Mouse (Mus musculus) lung, embryonic 16.5 days (tissue): Measurements from ENCODE around the gene Dab2ip. TPM values are rescaled to one million over a fixed set of nuclear protein-coding genes. Genes with fewer than 3 reads are reported as not detected.
A peak's percentile ranks its signal among the peaks of the same experiment; 100 is the strongest.

Source experiments
- ATAC-seq: fragments of 200-750 bp; cut with Nextera tagmentation; 2 replicates; pipeline ENCODE4 v1.8.0; 2017; ENCODE audit warnings: low read depth, mild to moderate bottlenecking, moderate library complexity
- H3K27ac ChIP-seq: fragments of 300-500 bp; sonication (generic); 2 replicates; pipeline ENCODE4 v1.5.1; 2014; ENCODE audit warnings: mild to moderate bottlenecking, control low read depth, low read length
- H3K27me3 ChIP-seq: fragments of 300-500 bp; sonication (generic); 2 replicates; pipeline ENCODE4 v1.6.1; 2014; ENCODE audit warnings: low read depth, low read length, mixed read lengths; ENCODE audit not compliant: control insufficient read depth, insufficient read depth
- H3K36me3 ChIP-seq: fragments of 300-500 bp; sonication (generic); 2 replicates; pipeline ENCODE4 v1.6.1; 2014; ENCODE audit warnings: low read length; ENCODE audit not compliant: control insufficient read depth, insufficient read depth
- H3K4me1 ChIP-seq: fragments of 300-500 bp; sonication (generic); replicated peaks from 2 replicates; pipeline ENCODE4 v1.6.1; 2014; ENCODE audit warnings: low read length, mixed read lengths; ENCODE audit not compliant: control insufficient read depth, insufficient read depth
- H3K4me2 ChIP-seq: fragments of 300-500 bp; sonication (generic); 2 replicates; pipeline ENCODE4 v1.6.1; 2014; ENCODE audit warnings: low read depth, low read length, control low read depth
- H3K4me3 ChIP-seq: fragments of 300-500 bp; sonication (generic); 2 replicates; pipeline ENCODE4 v1.5.1; 2014; ENCODE audit warnings: mild to moderate bottlenecking, low read length, control low read depth
- H3K9ac ChIP-seq: fragments of 300-500 bp; sonication (generic); 2 replicates; pipeline ENCODE4 v1.6.1; 2014; ENCODE audit warnings: low read length, control low read depth
- H3K9me3 ChIP-seq: fragments of 300-500 bp; sonication (generic); 2 replicates; pipeline ENCODE4 v1.6.1; 2016; ENCODE audit warnings: low read length; ENCODE audit not compliant: control insufficient read depth
- WGBS: fragments of 180-500 bp; shearing (Covaris S2); extraction: QIAGEN DNeasy Blood & Tissue Kit; methylation state at CpG from one replicate; pipeline ENCODE4 v1.1.7; 2014; 5-methylcytosine and 5-hydroxymethylcytosine counted together
- polyA plus RNA-seq: library from polyadenylated mRNA; unstranded; fragments of >200 nt; fragmentation: Nextera tagmentation; extraction: Ambion mirVana; gene quantifications from 2 replicates; pipeline ENCODE4 v1.2.1, GENCODE M21; 2015

Dab2ip gene
- polyA plus RNA-seq, 1 experiment from 2014 or later = 34.2 TPM

DNA sequence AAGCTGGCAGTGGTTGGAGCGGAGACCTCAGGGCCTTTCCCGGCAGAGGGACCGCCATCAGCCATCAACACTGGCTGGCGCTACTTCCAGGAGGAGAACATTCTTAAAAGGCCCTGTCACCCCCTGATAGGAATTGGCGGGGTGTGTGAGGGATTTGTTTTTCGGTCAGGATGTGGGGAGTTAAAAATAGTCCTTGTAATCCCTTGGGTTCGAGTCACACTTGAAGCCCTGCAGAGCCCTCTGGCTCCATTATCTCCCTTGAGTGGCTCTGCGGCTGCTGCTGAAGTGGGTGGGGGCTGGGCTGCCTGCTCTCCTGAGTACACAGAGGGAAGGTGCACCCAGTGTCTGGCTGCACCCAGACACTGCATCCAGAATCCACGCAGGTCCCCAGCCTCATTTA, 30.3 kb downstream of the Dab2ip start:
- WGBS = 21% methylated on average over 9 of the region's 9 CpGs
- Histone ChIP-seq H3K4me2 (peak overlapping the region; percentile 28), H3K9me3 (no peaks in the 10 kb centered on the region), H3K9ac (peak overlapping the region; percentile 39), H3K36me3 (no peaks in the 10 kb centered on the region), H3K27me3 (0 out of 2 replicates have a peak, but pooled peaks cover 2% of the 10 kb centered on the region), H3K4me1 (peaks cover 69% of the 10 kb centered on the region), H3K27ac (peak overlapping the region; percentile 33), H3K4me3 (no peak overlapping the region)
- ATAC-seq = peak; percentile 44

DNA sequence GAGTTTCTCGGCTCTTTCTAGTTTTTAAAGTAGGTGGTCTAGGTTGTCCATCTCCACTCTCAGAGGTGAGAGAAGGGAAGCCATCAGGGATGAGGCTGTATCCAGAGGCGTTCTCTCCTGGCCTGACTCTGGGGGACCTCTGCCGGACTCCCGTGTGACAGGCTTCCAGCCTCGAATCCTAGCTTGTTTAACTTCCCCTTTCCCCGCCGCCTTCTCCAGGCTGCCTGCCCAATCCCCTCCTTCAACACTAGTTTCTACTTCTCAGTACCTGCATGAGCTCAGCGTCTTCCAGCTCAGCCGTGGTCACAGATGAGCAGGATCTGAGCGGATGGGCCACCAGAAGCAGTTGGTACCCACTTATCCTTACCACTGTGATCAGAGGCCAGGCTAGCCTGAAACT, 31.3 kb downstream of the Dab2ip start:
- ATAC-seq = no peak
- Histone ChIP-seq H3K27ac (peak overlapping the region; percentile 45), H3K4me2 (no peak overlapping the region), H3K4me1 (peaks cover 68% of the 10 kb centered on the region), H3K9me3 (no peaks in the 10 kb centered on the region), H3K4me3 (no peak overlapping the region), H3K36me3 (no peaks in the 10 kb centered on the region), H3K27me3 (no peaks in the 10 kb centered on the region), H3K9ac (no peak overlapping the region)
- 49% methylated on average over 10 of the region's 10 CpGs for WGBS

DNA sequence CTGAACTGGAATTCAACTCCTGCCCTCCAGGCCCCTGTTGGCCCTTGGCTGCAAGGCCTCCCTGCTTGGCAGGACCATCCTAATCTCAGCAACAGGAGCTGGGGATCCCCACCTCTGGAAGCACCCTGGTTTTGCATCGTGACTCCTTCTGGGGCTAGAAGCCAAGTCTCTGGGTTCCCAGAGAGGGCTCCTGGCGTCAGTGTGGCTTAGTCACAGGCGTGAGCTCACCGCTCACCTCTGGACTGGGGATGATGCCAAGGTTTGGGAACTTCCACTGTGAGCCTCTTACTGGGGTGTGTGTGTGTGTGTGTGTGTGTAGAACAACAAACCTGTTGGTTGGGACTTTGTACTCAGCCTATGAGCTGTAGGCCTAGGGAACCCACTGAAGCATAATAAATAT, 31.7 kb downstream of the Dab2ip start:
- Histone ChIP-seq H3K36me3 (no peaks in the 10 kb centered on the region), H3K27me3 (no peaks in the 10 kb centered on the region), H3K27ac (peak overlapping the region; percentile 45), H3K9me3 (no peaks in the 10 kb centered on the region), H3K4me2 (no peak overlapping the region), H3K4me1 (peaks cover 72% of the 10 kb centered on the region), H3K9ac (no peak overlapping the region; the same call in 1 of the 2 replicates), H3K4me3 (no peak overlapping the region)
- 42% methylated on average over 4 of the region's 4 CpGs for WGBS
- peak; percentile 55 for ATAC-seq

DNA sequence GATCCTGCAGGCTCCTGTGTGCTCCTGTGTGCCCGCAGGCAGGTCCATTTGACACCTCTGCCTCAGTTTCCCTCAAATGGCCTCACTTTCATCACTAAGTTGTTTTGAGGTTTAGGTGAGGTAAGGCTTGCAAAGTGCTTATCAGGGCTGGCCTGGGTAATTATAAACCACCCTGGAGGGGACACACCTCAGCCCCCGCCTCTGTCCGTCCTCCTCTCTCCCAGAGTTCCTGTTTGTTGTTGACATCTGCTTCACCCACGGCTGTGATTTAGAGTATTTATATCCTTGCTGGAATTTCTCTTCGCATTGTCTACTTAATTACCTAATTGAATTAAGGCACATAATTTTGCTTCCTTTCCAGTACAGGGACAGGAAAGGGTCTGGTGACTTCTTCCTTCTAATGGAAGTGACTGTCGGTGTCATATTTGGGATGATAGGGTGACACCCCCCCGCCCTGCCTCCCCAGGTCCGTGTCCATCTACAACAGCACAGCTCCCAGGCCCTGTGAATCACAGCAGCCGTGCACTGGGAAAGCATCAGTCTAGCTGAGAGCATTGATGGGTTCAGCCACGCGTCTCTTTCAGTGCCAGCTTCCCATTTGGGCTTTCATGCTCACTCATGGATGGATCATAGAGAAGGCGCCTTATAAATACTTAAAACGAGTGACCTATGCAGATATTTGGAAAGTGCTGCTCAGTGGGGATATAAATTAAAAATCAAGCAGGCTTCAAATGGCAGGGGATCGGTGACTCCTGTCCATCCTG, 34.1 kb downstream of the Dab2ip start:
- Histone ChIP-seq H3K9ac (peak overlapping the region; percentile 34), H3K36me3 (no peaks in the 10 kb centered on the region), H3K9me3 (no peaks in the 10 kb centered on the region), H3K4me2 (no peak overlapping the region), H3K4me3 (no peak overlapping the region), H3K27me3 (no peaks in the 10 kb centered on the region), H3K4me1 (peaks cover 83% of the 10 kb centered on the region), H3K27ac (peak overlapping the region; percentile 75)
- WGBS = 53% methylated on average over 14 of the region's 14 CpGs
- no peak for ATAC-seq

DNA sequence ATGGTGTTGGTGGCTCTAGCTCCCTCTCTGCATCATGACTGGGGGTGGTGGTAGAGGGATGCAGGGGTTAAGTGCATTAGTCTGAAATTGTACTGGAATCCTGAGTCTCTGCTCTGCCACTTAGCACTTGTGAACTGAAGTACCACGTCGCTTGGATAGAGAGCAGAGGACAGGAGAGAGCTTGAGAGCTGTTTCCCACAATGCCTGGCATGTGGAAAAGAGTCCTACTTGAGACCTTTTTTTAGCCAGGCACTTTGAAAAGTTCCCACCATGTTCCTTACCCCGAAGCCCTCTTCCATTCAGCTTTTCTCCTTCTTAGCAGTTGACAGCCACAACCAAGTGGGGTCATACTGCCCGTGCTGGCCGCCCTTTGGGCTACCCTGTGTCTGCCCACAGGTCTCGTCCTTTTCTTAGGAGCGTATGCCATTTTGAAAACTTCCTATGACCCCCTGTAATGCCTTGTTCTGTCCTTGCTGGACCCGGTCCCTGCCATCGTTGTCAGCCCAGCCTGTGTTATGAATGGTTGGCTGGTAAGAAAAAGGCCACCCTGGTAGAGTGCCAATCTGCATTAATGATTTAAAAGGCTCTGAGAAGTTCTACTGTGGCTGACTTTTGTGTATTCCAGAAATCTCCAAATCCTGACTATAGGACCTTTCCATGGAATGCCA, 34.8 kb downstream of the Dab2ip start:
- WGBS = 53% methylated on average over 9 of the region's 9 CpGs

DNA sequence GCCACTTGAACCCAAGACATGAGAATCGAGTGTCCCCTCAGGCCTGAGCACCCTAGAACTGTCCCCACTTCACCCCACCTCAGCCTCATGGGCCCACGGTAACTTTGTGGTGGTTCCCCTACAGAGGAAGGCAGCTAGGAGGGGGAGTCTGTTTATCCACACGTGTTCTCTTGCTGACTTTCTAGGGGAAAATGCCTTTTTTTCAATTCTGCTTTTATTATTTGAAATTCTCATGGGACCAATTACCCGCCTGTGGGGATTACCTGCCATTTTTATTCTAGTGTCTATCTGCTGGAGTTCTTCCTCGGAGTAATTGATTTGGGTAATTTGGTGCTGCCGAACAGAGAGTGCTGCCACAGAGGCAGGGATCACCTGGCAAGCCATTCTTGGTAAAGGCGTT, 35.8 kb downstream of the Dab2ip start:
- ATAC-seq = no peak
- Histone ChIP-seq H3K9ac (no peak overlapping the region), H3K36me3 (no peaks in the 10 kb centered on the region), H3K27ac (no peak overlapping the region; the same call in 1 of the 2 replicates), H3K27me3 (no peaks in the 10 kb centered on the region), H3K4me2 (no peak overlapping the region), H3K4me1 (peaks cover 77% of the 10 kb centered on the region), H3K9me3 (no peaks in the 10 kb centered on the region), H3K4me3 (no peak overlapping the region)
- 77% methylated on average over 7 of the region's 7 CpGs for WGBS

More for the DNA sequence above, 34.8 kb downstream of the Dab2ip start:
- Histone ChIP-seq H3K27ac (peak overlapping the region; percentile 77), H3K4me2 (no peak overlapping the region), H3K9ac (no peak overlapping the region), H3K36me3 (no peaks in the 10 kb centered on the region), H3K4me1 (peaks cover 80% of the 10 kb centered on the region), H3K27me3 (no peaks in the 10 kb centered on the region), H3K4me3 (no peak overlapping the region), H3K9me3 (no peaks in the 10 kb centered on the region)
- ATAC-seq = peak; percentile 65

DNA sequence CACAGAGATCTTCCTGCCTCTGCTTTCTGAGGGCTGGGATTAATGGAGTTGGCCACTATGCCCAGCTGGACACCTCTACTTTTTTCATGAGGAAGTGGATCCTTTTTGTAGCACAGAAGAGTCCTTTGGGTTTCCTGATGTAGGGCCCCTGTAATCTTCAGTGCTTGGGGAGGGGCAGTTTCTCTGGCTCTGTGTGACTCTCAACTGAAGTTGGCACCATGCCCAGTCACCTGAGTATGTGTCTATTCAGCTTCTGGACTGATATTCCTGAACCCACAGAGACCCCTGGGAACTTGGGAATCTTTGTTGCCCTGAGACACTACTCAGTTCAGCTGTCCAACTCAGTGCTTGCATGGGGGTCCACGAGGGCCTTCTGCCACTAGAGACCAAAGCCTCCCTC, 37.0 kb downstream of the Dab2ip start:
- no peak for ATAC-seq
- no peak overlapping the region for H3K4me2 ChIP-seq
- H3K27me3 ChIP-seq = no peaks in the 10 kb centered on the region
- peaks cover 66% of the 10 kb centered on the region for H3K4me1 ChIP-seq
- no peaks in the 10 kb centered on the region for H3K9me3 ChIP-seq
- no peak overlapping the region for H3K4me3 ChIP-seq
- H3K36me3 ChIP-seq = no peaks in the 10 kb centered on the region
- 47% methylated on average over 1 of the region's 1 CpGs for WGBS
- no peak overlapping the region for H3K9ac ChIP-seq
- H3K27ac ChIP-seq = peak overlapping the region; percentile 53

DNA sequence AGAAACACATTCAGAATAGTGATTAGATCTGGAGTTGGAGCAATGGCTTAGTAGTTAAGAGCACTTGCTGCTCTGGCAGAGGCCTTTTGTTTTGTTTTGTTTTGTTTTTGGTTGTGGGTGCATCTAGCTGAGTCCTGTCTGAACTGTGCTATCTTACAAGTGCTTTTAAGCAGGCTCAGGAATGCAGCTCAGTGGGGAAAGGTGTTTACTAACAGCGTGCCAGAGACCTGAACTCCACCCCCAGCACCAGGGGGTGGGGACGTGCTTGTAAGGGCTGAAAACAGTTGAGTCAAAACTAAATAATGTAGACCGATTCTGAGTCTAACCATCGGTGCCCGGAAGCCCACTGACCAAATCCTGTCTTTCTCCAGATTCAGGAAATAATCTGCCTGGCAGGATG, 37.7 kb downstream of the Dab2ip start:
- Histone ChIP-seq H3K27ac (peak overlapping the region; percentile 51), H3K4me2 (no peak overlapping the region), H3K4me1 (peaks cover 60% of the 10 kb centered on the region), H3K9me3 (no peaks in the 10 kb centered on the region), H3K36me3 (no peaks in the 10 kb centered on the region), H3K9ac (no peak overlapping the region), H3K27me3 (no peaks in the 10 kb centered on the region), H3K4me3 (no peak overlapping the region)
- WGBS = 55% methylated on average over 5 of the region's 5 CpGs
- no peak for ATAC-seq

DNA sequence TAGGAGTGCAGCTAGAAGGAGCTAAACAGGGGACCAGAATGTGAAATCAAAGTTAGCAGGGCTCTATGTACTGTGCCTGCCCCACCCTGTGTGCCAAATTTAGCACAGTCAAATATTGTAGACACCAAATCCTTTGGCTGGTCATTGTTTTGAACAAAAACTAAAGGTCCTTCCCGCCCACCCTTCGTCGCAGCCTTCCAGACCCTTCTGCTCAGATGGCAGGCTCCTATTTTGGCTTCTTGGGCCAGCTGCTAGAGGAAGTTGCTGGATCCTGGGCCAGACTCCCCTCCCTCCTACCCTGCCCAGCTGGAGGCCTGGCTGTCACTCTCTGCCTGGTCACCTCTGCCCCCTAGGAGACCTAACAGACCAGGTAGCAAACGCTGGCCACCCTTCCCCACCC, 38.7 kb downstream of the Dab2ip start:
- no peaks in the 10 kb centered on the region for H3K27me3 ChIP-seq
- H3K4me1 ChIP-seq = peaks cover 49% of the 10 kb centered on the region
- no peak overlapping the region; the same call in 1 of the 2 replicates for H3K27ac ChIP-seq
- WGBS = 62% methylated on average over 4 of the region's 4 CpGs
- ATAC-seq = no peak
- H3K4me3 ChIP-seq = no peak overlapping the region
- H3K9me3 ChIP-seq = no peaks in the 10 kb centered on the region
- H3K36me3 ChIP-seq = no peaks in the 10 kb centered on the region
- no peak overlapping the region for H3K4me2 ChIP-seq
- H3K9ac ChIP-seq = no peak overlapping the region
